Mouse (Mus musculus) lung, postnatal 0 days (tissue): ENCODE results near the gene Gabpb1.

Source experiments
- CTCF ChIP-seq: IDR thresholded peaks from 2 replicates; pipeline ENCODE4 v1.5.1; 2016; ENCODE audit warnings: antibody characterized with exemption, mild to moderate bottlenecking
- EP300 ChIP-seq: IDR thresholded peaks from 2 replicates; pipeline ENCODE4 v1.6.1; 2016; ENCODE audit warnings: antibody characterized with exemption, mild to moderate bottlenecking, control low read depth

DNA sequence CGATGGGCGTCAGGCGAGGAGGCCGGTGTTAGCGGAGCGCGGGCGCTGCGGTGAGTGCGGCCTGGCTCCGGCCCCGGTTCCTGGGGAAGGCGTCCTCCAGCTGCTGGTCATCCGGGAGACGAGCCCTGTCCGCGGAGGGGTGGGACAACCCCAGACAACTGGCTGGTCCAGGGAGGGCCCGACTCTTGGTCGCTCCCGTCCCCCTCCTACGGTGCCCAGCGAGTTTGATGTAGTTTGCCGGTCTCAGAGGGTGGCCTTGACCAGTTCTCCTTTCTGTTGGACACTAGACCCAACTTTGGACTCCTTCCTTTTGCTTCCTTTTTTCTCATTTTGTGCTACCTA lies 31.3 kb upstream of the Gabpb1 start:
- TF ChIP-seq CTCF (no peak), EP300 (no peak)
